Mouse (Mus musculus): ENCODE results near the gene Shc2.
A peak's percentile ranks its signal among the peaks of the same experiment; 100 is the strongest.

Shc2 gene

DNA sequence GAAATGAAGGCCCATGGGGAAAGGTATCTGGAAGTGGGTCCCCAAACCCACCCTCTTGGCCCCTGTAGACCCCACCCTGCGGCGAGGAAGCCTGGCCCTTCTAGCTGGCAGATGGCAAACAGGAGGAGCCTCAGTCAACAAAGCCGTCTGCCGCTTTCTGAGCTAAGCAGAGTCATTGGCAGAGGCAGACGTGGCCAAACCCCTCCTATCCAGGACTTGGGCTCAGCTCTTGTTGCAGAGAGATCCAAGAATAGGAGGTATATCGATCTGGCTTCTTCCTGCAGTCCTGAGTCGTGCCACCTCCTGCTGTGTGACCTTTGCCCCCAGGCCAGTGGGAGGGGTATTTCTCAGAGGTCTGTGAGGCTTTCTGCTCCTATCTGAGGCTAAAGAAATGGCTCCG is 21.9 kb downstream of the Shc2 start:
- DNase-seq (ENCODE audit: low read depth, low spot score) = no peak

DNA sequence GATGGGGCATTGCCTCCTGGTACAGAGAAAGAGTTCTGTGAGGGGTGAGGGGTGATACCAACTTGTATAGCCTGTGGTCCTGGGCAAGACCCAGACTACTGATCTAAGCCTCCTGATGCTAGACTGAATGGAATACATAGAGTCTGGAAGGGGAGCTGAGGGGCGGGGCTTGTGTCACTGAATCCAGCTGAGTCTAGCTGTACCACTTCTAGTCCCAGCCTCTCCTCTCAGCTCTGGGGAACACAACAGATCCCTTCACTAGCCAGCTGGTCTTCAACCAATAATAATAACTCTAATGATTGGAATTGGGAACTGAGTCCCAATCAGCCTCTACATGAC is 23.4 kb downstream of the Shc2 start:
- DNase-seq (ENCODE audit: low read depth, low spot score) = no peak

DNA sequence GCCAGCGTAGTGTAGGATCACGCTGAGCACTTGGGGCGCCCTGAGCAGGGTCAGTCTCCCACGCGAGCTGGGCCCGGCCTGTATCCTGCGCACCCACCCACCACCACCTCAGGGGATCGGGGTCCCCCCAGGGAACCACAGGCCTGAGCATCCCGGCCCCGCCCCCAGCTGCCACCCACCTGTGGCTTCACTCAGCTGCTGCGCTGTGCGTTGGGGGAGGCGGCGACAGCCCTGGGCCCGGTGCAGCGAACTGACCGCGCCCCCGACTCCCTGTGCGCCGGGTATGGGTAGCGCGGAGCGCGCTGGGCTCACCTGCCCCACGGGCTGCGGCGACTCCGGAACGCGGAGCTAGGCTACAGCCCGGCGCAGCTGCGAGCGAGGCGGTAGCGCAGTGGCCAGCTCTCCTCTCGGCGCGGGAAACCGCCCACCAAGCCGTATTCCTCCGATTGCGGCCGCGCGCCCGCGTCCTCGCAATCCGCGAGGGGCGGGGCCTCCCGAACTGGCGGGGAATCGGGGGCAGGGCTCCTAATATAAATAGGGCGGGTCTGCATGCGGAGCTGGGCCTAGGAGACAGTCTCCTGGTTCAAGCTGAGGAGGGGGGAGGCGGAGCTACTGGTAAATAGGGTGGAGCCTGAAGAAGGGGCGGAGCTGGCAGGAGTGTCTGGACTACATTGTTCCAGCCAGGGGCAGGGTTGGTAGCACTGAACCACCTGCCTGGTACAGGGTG is 24.0 kb downstream of the Shc2 start, which contains the start of gene C2cd4c:
Gene C2cd4c (minus strand): TSS at position 448 of the 727 bp plus-strand sequence.
- peak; percentile 65 for DNase-seq (ENCODE audit: low read depth, low spot score)

DNA sequence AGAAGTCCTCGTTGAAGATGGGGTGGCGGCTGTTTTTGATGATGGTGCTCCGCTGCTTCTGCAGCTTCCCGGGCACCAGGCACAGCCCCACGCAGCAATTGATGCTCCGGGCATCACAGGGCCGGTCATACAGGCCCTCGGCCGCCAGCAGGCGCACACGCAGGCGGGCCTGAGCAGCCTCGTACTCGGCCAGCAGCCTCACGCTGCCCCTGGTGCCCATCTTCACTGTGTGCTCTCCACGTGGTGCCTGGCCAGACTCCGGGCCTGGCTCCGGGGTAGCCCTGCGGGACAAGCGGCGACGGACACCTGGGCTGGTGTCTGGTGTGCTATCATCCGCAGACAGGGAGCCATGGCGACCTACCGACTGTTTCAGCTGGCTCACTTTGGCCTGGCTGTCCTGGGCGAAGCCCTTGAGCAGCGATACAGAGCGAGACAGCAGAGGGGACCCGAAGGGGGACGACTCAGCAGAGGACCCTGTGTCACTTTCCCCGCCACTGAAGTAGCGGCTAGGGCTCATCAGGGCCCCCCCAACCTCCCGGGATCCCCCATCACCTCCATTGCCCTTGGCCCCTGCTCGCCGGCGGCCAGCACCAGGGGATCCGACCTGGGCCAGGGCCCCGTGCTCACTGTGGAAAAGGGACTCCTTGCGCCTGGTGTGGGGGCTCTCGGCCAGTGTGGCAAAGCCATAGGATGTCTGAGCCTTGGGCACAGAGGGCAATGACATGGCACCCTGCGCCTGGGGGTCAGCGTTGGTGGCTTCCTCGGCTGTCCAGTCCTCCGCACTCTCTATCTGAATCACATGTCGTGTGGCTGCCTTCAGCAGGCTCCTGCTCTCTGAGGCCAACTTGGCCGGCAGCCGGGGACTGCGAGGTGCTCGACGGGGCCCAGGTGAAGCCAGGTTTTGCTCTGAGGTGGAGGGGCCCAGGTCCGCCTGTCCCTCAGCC is 25.3 kb downstream of the Shc2 start:
- DNase-seq (ENCODE audit: low read depth, low spot score) = no peak

DNA sequence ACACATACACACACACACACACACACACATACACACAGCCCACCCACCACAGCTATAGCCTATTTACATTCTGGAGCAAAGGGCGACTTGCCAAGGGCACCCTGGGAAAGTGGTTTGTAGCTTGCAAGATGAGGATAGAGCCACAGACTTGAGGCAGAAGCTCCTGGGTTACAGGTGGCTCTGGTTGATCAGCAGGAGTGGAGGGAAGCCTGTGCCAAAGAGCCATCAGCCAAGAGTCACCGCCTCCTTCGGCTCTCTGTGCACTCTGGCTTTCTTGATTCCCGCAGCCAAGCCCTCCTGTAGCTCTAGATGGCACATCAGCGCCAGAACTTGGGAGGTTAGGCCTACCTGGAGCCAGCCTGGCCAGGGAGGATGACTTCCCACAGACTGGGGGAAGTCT is 26.4 kb downstream of the Shc2 start:
- DNase-seq (ENCODE audit: low read depth, low spot score) = no peak

DNA sequence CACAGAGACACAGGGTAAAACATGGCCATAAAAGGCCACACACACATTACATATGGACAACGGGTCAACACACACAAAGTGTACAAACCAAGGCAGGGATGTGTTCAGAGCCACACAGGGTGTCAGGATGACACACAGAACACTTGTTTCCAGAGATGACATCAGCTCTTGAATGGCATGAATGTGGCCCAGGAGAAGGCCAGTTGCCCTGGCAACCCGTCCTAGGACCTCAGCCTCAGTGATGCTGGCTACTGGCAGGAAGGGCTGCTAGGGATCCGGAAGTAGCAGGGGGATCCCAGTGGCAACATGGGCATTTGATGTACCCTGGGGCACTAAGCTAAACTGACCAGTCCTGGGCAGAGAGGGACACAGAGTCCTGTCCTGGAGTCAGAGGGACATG is 28.4 kb downstream of the Shc2 start:
- DNase-seq (ENCODE audit: low read depth, low spot score) = no peak

DNA sequence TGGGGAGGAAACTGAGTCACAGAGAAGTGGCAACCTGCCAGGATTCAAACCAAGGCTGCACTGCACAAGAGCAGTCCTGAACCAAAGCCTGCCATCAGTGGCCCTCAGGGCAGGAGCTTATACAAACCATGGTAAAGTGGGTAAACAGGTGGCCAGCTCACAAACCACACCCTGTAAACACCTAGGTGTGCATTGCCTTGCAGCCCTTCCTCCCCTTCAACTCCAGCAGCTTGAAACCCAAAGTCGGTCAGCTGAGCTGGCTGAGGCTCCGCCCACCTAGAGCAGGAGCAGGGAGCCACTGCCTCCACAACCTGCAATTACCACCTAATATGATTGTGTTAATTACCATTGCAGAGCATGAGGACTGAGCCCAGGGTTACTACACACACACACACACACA is 29.8 kb downstream of the Shc2 start:
- DNase-seq (ENCODE audit: low read depth, low spot score) = no peak

DNA sequence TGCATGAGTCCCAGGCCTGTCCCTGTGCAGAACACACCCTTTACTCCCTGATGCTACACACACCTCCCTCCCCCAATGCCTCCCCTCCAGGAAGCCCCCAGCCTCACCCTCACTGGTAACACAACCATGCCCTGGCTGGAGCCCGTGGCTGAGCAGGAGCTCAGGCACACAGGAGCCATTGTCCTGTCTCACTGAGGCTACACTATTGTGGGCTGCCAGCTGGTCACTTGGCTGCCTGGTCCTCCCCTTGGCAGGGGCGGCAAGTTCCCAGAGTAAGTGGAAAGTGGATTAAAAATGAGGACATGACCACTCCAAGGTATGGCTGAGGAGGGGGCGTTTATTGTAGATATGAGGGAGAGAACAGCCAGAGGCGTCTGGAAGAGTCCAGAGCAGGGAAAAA is 31.2 kb downstream of the Shc2 start:
- DNase-seq (ENCODE audit: low read depth, low spot score) = no peak

DNA sequence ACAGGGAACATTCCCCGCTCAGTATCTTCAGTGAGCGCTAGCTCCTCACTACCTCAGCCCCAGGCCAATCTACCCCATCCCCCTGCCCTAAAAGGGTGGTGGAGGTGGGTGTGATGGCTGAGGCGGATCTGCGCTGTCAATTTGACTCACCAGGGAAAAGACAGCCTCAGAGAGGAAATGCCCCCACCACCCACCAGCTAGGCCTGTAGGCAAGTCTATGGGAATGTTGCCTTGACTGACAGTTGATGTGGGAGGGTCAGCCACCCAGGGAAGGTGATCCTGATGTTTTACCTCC is 39.8 kb downstream of the Shc2 start:
- no peak for DNase-seq (ENCODE audit: low read depth, low spot score)

DNA sequence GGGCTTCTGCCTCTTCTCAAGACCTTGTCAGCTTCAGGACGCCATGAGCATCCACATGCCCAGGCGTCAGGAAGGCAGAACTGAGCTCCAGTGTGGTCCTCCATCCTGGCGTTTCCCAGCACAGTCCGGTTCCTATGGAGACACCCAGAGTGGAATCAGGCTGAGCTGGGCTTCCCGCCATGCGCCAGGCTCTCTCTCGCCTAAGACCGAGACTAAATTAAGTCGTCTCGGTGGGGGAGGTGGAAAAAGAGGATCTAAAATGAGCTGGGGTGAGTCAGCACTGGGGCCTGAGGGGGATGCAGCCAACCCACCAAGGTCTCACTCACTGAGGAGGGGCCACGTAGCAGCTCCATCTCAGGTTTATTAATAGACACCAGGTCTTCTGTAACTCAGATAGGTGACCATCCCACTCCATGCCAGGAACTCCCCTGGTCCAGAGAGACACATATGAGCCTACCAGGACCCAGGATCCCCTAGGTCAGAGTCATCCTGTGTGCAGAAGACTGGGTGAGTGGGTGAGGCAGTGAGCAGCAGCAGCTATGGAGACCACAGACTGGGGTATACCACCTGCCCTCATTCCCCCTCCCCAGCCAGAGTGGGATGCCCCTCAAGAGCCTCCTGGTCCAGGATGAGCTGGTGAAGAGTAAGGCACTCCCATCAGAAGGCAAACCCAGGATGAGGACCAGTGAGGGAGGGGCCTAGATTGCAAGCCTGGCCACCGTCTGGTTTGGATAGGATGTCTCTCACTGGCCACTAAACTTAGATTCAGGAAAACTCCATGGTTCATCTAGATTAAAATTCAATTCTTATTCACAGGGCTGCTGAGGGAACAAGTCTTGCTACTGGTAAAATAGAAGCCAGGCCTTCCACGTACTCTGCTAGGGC is 40.4 kb downstream of the Shc2 start:
- DNase-seq (ENCODE audit: low read depth, low spot score) = no peak

DNA sequence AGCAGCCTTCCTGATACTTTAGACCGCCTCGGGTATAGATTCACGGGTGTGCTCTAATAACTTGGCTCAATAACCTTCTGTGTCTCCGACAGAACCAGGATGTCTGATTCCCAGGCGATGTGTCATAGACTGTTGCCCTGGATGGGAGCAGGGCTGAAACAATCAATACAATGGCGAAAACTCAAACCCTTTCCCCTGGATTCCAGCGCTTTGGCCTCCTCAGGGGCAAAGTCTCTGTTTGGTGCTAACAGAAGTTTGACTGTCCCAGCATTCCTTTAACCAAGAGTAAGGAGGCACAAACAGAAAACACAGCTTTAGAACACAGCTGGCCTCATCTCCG is 42.2 kb downstream of the Shc2 start:
- DNase-seq (ENCODE audit: low read depth, low spot score) = no peak

DNA sequence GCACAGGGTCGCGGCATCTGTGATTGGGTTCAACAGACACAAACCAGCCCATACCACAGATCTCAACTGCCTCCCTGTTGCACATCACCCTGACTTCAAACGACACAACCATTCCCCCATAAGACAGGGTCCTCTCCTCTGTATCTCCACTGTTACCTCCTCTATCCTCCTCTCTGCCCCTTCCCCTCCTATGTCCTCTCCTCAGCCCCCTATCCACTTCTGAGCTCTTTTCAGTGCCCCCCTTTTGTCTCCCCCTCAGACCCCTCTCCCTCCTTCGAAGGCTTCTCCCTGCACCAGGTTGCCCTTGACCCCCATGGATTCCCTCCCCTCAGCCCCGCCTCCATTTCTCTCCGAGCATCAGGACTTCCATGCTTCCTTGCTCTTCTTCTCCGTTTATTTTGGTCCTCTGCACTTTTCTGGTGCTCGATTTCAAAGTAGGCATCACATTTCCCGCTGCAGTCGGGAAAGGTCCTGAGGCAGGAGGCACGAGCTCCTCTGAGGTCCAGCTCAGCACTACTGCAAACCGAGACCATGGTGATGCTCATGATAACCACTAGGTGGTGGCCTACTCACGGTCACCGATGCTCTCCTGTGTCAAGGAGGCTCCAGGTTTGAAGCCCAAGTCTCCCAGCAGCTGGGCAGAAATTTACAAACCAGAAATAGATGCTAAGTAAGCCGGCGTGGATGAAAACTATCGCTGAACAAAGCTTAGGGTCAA is 42.7 kb downstream of the Shc2 start:
- DNase-seq (ENCODE audit: low read depth, low spot score) = peak; percentile 69

DNA sequence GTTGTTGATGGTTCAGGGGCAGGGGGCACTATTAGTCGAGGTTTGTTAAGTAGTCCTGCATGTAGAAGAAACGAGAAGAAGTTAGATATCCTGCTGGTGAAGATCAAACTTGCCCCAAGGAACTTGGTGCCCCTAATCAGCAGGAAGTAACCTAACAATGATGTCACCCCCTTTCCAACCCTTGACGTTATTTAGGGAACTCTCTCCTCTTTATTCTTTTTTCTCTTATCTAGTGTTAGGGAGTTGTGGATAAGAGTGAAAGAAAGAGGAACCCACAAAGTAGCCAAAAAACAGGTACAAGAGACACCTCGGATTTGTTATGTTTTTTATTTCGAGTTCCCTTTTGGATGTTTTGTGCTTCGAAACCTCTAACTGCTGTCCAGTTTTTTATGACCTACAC is 43.6 kb downstream of the Shc2 start:
- no peak for DNase-seq (ENCODE audit: low read depth, low spot score)

DNA sequence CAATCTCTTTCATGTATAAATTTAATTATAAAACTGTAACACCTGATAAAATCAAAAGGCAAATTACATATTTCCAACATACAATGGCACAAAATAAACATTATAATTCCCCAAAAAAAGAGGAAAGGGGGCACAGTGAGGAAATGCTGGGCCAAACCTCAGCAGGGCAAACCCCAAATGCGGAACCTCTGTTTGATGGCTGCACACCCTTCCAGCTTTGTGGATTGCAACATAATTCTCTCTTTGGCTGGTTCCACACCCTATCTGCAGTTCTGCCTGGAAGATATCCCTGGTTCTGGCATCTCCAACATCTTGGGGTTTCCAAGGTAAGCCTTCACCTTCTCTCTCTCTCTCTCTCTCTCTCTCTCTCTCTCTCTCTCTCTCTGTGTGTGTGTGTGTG is 47.0 kb downstream of the Shc2 start:
- DNase-seq (ENCODE audit: low read depth, low spot score) = no peak

DNA sequence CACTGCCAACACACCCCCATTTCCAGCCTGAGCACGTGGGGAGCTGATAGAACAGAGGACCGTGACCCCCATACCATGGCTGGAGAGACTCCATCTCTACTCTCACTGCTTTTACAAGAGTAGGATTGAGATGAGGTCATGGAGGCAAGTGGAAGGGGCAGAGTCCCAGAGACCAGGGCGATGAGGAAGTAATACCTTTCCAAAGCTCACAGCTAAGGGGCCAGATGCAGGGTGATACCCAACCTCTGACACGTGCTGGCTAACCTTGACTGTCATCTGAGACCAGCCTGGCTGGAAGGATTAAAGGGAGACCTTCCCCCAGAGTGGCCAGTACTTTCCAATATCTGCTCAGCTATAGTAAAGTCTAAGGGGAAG is 50.0 kb downstream of the Shc2 start:
- peak; percentile 39 for DNase-seq (ENCODE audit: low read depth, low spot score)

DNA sequence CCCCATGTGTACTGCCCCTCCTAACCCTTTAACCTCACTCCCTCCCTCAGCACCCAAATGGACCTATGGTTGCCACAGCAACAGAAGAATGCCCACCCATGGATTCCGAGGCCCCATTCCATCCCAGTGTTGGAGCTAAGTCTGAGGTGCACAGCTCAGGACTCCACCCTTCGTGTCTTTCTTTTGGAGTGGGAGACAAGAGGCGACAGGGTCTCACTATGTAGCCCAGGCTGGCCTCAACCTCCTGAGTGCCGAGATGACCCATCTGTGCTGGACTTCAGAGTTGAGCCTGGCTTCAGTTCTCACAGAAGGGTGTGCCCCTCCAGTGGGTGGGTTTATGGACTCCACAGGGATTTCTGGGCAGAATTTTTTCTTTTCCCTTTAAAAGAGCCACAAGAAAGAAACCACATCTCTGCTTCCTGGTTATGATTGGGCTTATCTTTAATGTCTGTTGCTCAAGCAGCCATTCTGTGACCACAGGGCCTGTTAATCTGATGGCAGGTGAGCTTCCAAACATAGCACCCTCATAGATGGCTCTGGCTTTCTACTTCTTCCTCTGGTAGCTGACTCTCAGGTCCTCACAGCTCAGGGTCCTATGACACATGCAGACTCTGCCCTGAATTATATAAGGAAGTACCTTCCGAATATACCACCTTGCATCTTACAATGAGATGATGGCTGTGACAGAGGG is 50.5 kb downstream of the Shc2 start, which contains the start of gene Theg:
Gene Theg (minus strand): TSS at position 271 of the 691 bp plus-strand sequence.
- no peak for DNase-seq (ENCODE audit: low read depth, low spot score)

DNA sequence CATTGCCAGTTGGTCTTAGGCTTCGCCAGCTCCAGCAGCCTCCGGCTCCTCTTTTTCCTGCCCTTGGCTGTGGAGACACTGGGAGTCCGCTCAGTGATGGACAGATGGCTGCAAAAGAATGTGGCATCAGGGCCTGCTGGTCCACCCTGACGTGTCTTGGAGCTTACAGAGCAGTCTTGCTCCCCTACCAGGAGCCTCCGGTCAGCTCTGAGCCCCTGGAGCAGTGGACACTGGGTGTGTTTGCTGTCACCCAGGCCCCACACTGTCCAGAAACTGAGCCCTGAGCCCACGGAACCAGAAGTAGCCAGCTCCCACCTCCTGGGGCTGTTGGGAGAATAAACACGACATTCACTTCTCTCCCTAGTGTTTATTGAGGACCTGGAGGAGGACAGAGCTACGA is 51.5 kb downstream of the Shc2 start:
- DNase-seq (ENCODE audit: low read depth, low spot score) = no peak

DNA sequence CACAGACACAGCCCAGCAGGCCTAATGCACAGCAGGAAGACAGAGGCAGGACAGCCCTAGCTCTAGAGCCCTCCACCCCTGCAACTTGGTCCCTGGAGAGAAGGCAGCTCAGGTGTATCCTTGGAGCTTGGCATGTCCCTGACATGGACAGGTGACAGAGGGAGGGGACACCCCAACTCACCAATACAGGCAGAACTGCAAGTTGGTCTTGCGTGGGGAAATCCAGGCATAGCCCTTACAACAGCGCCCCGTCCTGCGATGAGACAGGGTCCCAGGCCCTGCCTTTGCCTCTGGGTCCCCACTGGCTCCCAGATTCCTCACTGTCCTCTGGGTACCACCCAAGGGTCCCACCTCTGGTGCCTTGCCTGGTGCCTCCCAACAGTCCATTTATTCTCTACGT is 52.0 kb downstream of the Shc2 start:
- DNase-seq (ENCODE audit: low read depth, low spot score) = no peak

DNA sequence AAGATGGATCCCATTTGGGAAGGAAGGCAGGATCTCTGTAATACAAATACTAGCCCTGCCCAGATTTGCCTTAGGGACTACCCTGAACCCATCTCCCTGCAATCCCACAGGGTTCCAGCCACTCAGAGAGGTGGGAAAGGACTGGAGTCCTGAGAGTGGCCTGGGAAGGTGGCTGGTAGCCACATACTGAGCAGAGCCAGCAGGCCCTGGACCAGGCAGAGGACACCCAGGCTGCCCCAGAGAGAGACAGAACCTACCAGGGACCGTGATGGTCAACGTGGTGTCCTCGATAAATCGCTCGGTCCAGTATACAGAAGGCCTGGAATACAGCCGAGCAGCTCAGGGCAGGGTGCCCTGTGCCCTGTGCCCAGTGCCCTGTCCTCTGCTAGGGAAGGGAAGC is 52.6 kb downstream of the Shc2 start:
- no peak for DNase-seq (ENCODE audit: low read depth, low spot score)

DNA sequence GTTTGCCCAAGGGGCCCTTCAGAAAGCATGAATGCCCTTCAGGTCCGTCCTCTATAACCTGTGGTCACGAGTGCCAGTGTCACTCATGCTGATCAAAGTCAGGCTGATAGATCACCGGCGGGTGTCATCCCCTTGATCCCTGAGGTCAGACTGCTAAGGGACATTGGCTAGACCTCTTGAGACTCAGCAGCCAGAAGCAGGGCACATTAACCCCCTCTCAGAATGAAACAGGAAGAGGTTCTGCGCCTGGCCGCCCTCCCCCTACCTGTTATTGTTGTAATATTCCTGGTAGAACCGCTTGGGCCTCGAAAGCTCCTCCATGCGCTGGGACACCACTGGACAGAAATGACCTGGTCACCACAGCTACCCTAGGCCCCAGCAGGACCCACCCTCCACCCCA is 53.3 kb downstream of the Shc2 start:
- peak; percentile 75 for DNase-seq (ENCODE audit: low read depth, low spot score)

DNA sequence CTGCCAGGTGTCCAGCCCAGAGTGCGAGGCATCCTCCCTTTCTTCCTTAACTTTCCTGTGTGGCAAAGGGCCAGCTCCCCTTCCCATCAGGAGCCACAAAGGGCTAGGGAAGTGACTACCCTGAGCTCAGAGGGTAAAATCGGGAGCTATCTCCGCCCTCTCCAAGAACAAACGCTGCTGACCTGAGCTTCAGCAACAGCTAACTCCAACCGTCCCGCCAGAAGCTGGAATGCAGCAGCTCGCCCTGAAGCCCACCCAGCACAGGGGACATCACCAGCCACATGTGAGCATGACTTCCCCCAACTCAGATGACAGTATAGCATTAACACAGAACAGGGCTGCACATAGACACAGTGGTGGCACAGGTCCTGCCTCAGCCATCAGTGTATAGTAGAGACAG is 53.7 kb downstream of the Shc2 start:
- no peak for DNase-seq (ENCODE audit: low read depth, low spot score)

All from A20 (cell line).